In genomic region chr9:70137991-70138390, GRCm38 (mm10) we compare ENCODE assay signal across 23 mouse cellular contexts. TPM values are rescaled to one million over a fixed set of nuclear protein-coding genes. Genes with fewer than 3 reads are reported as not detected.
DNase-seq lines count a peak whose midpoint lies in the region; ATAC-seq and TF ChIP-seq lines count a peak whose summit lies in the region.
"Had no signal": no experiment of that assay in that cellular context is flagged by ENCODE, and none has a peak within 500 bp of the region (broad histone marks: within the 10 kb centered on the region; RNA-seq: fewer than 3 reads in every experiment).

No protein-coding gene starts in this region.

- H3K9ac ChIP-seq in kidney, embryonic 16.5 days (replicated peaks; ENCODE audit: low read length): no peak overlapping the region
- no peak overlapping the region for H3K9ac ChIP-seq in liver, adult 2 months (ENCODE audit: low read depth, low read length)
- H3K9ac ChIP-seq in liver, embryonic 12.5 days: no peak overlapping the region
- H3K9ac ChIP-seq: embryonic facial prominence, embryonic 12.5 days; forebrain, embryonic 13.5 days had no signal

- H3K4me3 ChIP-seq in kidney, embryonic 16.5 days (ENCODE audit: low read length): no peak overlapping the region
- H3K4me3 ChIP-seq in liver, adult 2 months (ENCODE audit: insufficient read depth, low read depth, low read length): no peak overlapping the region
- no peak overlapping the region for H3K4me3 ChIP-seq in liver, embryonic 12.5 days
- H3K4me3 ChIP-seq: embryonic facial prominence, embryonic 10.5 days; embryonic facial prominence, embryonic 12.5 days; forebrain, embryonic 13.5 days had no signal

- peak; percentile 22 for DNase-seq in kidney, adult 11 months
- DNase-seq in kidney, adult 8-10 months: no peak
- peak; percentile 64 for DNase-seq in kidney, adult 9 months
- DNase-seq in kidney, postnatal 4 days: no peak
- DNase-seq in kidney, adult 18-20 months: no peak
- DNase-seq in liver, adult 2 months (ENCODE audit: extremely low read depth, low read depth, low spot score): peak; percentile 64
- DNase-seq: adrenal gland, adult 8-10 months; adrenal gland, postnatal 14 days; B cell, adult 2 months; cerebellum, adult 11-12 months; cerebellum, adult 2 months; cerebellum, adult 9-10 months; cerebellum, postnatal 10 days; cerebellum, postnatal 25 days had no signal

- ATAC-seq in kidney, embryonic 16.5 days (ENCODE audit: low FRiP score, low TSS enrichment): no peak
- ATAC-seq in liver, embryonic 12.5 days: no peak
- ATAC-seq: activated CD4-positive, CD25-positive, alpha-beta regulatory T cell, adult 4 months; CD4-positive, CD25-positive, alpha-beta regulatory T cell, adult 4 months; forebrain, embryonic 13.5 days; Patski had no signal

- H3K27me3 ChIP-seq in kidney, embryonic 16.5 days (ENCODE audit: insufficient read depth, low read length): no peaks in the 10 kb centered on the region
- H3K27me3 ChIP-seq in liver, adult 2 months (ENCODE audit: control insufficient read depth, insufficient read depth, low read length): no peaks in the 10 kb centered on the region
- H3K27me3 ChIP-seq in liver, embryonic 12.5 days (replicated peaks): peaks cover 59% of the 10 kb centered on the region
- H3K27me3 ChIP-seq: Patski had no signal

- TF ChIP-seq CTCF in liver, adult 2 months (IDR thresholded peaks at IDR 0.05; ENCODE audit: low read depth, low read length): no peak

- H3K4me1 ChIP-seq in kidney, embryonic 16.5 days (ENCODE audit: insufficient read depth, low read length): peaks cover 32% of the 10 kb centered on the region
- H3K4me1 ChIP-seq in liver, adult 2 months (ENCODE audit: control insufficient read depth, insufficient read depth, low read length): peaks cover 25% of the 10 kb centered on the region
- H3K4me1 ChIP-seq in liver, embryonic 12.5 days: peaks cover 9% of the 10 kb centered on the region; the same call in 1 of the 2 replicates

- 84% methylated on average over 5 of the region's 5 CpGs for WGBS in kidney, embryonic 16.5 days
- WGBS in liver, adult 2 months: 42% methylated on average over 5 of the region's 5 CpGs
- WGBS in liver, embryonic 12.5 days (ENCODE audit: insufficient replicate concordance): 67% methylated on average over 5 of the region's 5 CpGs

- no peak for TF ChIP-seq POLR2A in liver, adult 2 months (IDR thresholded peaks at IDR 0.05; ENCODE audit: extremely low read depth, insufficient read depth, low read length)

- H3K27ac ChIP-seq in kidney, embryonic 16.5 days (ENCODE audit: low read length): peak overlapping the region; percentile 3; the same call in 1 of the 2 replicates
- no peak overlapping the region for H3K27ac ChIP-seq in liver, adult 2 months (replicated peaks; ENCODE audit: insufficient read depth, low read depth, low read length)
- H3K27ac ChIP-seq in liver, embryonic 12.5 days: no peak overlapping the region
- H3K27ac ChIP-seq: embryonic facial prominence, embryonic 10.5 days; embryonic facial prominence, embryonic 12.5 days; forebrain, embryonic 13.5 days had no signal

- no peaks in the 10 kb centered on the region for H3K79me2 ChIP-seq in liver, adult 2 months (ENCODE audit: control insufficient read depth, insufficient read depth, low read length)

- no peak overlapping the region for H3K4me2 ChIP-seq in kidney, embryonic 16.5 days (replicated peaks; ENCODE audit: low read depth, low read length)
- H3K4me2 ChIP-seq in liver, embryonic 12.5 days: no peak overlapping the region
- H3K4me2 ChIP-seq: embryonic facial prominence, embryonic 12.5 days; forebrain, embryonic 13.5 days had no signal

- no peaks in the 10 kb centered on the region for H3K9me3 ChIP-seq in kidney, embryonic 16.5 days (ENCODE audit: low read length)
- H3K9me3 ChIP-seq in liver, embryonic 12.5 days (replicated peaks): no peaks in the 10 kb centered on the region
- H3K9me3 ChIP-seq: embryonic facial prominence, embryonic 10.5 days; embryonic facial prominence, embryonic 12.5 days; forebrain, embryonic 13.5 days had no signal

- no peaks in the 10 kb centered on the region for H3K36me3 ChIP-seq in kidney, embryonic 16.5 days (ENCODE audit: insufficient read depth, low read length)
- no peaks in the 10 kb centered on the region for H3K36me3 ChIP-seq in liver, adult 2 months (ENCODE audit: control insufficient read depth, insufficient read depth, low read length)
- H3K36me3 ChIP-seq in liver, embryonic 12.5 days: no peaks in the 10 kb centered on the region
- H3K36me3 ChIP-seq: embryonic facial prominence, embryonic 10.5 days; embryonic facial prominence, embryonic 12.5 days; G1E had no signal

RNA-seq across cellular contexts. Expression of gene Fam81a, which starts 4.4 kb away (rescaled TPM):
- 14.6 and 14.9 TPM in 2 replicates for polyA plus RNA-seq in kidney, embryonic 16.5 days (2015; fragmentation: Nextera tagmentation; extraction: Ambion mirVana)
- 2.5 and 2.6 TPM in 2 replicates for total RNA-seq in liver, adult 2 months (2014; rRNA removed)
- polyA plus RNA-seq in liver, adult 2 months (2012; rRNA removed): 0.44 and 0.57 TPM in 2 replicates
- 0.74 and 0.98 TPM in 2 replicates for polyA plus RNA-seq in liver, embryonic 12.5 days (2016; fragmentation: Nextera tagmentation; extraction: Ambion mirVana)
- total RNA-seq: G1E had no signal
- polyA plus RNA-seq: G1E had no signal

Comparison
In these comparisons a context has a peak if more than half of its experiments do, and no peak if none do; other contexts are left out.
1. DNase-seq: peak in kidney, adult 11 months (single experiment), kidney, adult 9 months (single experiment) and liver, adult 2 months (single experiment); none in kidney, adult 8-10 months (0 of 2), kidney, postnatal 4 days (0 of 2) and kidney, adult 18-20 months (single experiment).